Mouse (Mus musculus) bone marrow macrophage, adult 2 months (primary cell): Measurements from ENCODE around the gene Wdr95. TPM values are rescaled to one million over a fixed set of nuclear protein-coding genes. Genes with fewer than 3 reads are reported as not detected.

Source experiments
- H3K27ac ChIP-seq: 2 replicates; pipeline ENCODE4 v1.5.1; 2012; ENCODE audit warnings: low read depth, low read length; ENCODE audit not compliant: insufficient read depth
- H3K4me1 ChIP-seq: 2 replicates; pipeline ENCODE4 v1.6.1; 2012; ENCODE audit warnings: low read length; ENCODE audit not compliant: control insufficient read depth, insufficient read depth
- H3K4me3 ChIP-seq: 2 replicates; pipeline ENCODE4 v1.5.1; 2012; ENCODE audit warnings: mild to moderate bottlenecking, low read length, moderate library complexity; ENCODE audit not compliant: insufficient read depth
- CTCF ChIP-seq: IDR thresholded peaks from 2 replicates; pipeline ENCODE4 v1.5.1; 2012; ENCODE audit warnings: low read depth, mild to moderate bottlenecking, low read length, moderate library complexity
- POLR2A ChIP-seq: IDR thresholded peaks from 2 replicates; pipeline ENCODE4 v1.6.1; 2012; ENCODE audit warnings: mild to moderate bottlenecking, low read depth, low read length, borderline replicate concordance
- polyA plus RNA-seq: library from polyadenylated mRNA; stranded (reverse); fragments of >200 nt; gene quantifications from 2 replicates; pipeline ENCODE4 v1.2.4, GENCODE M21; 2012; ENCODE audit not compliant: missing spikeins, insufficient read depth, insufficient read length

Gene Wdr95
- not detected in 2 replicates for polyA plus RNA-seq

- no peak for TF ChIP-seq CTCF
- no peak for TF ChIP-seq POLR2A
- no peak within 1 kb of the TSS for H3K27ac ChIP-seq
- no peak within 1 kb of the TSS for H3K4me3 ChIP-seq
- no peaks in the 10 kb centered on the region for H3K4me1 ChIP-seq
These were observed at the start of gene Wdr95 for GRCm38 (mm10) chr5:149527999-149528729. Gene Wdr95, plus strand, starts transcription at chr5:149528679.

GRCm38 (mm10) chr5:149481920-149482319 lies 46.6 kb upstream of the Wdr95 start:
- no peak overlapping the region for H3K27ac ChIP-seq
- TF ChIP-seq CTCF = no peak
- TF ChIP-seq POLR2A = no peak
- no peaks in the 10 kb centered on the region for H3K4me1 ChIP-seq
- no peak overlapping the region for H3K4me3 ChIP-seq

DNA sequence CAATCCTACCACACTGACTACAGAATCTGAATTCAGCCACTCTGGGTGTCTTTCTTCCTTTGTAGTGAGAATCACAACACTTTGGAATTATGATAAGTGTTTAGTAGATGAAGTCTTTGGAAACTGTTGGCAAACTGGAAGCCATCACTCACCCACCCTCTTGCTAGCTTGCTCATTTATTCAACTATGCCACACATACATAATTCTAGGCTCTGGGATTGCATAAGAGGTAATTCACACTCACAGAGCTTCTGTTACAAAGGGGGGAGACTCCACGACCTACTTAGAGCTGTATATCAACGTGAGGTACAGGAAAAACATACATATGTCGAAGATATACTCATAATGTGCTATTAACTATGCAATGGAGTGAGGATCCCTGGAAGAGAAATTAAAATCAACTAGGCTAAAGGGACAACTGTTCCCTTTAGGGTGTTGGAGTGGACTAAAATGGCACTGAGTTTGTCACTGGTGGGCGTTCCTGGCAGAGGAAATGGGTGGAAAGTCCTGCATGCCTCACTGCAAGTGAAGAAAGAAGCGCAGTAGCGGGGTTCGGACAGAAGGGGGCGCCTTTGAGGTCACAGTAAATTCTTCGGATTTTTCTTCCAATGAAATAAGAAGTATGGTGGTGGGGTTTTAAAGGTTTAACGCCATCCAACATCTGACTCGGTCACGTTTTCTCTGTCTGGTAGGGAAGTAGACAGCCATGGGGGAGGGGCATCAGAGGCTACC lies 45.0 kb upstream of the Wdr95 start:
- no peak overlapping the region for H3K27ac ChIP-seq
- 0 out of 2 replicates have a peak, but pooled peaks have one; percentile 10 for TF ChIP-seq CTCF
- TF ChIP-seq POLR2A = no peak

GRCm38 (mm10) chr5:149484270-149484669 lies 44.2 kb upstream of the Wdr95 start:
- no peak overlapping the region for H3K4me3 ChIP-seq
- no peaks in the 10 kb centered on the region for H3K4me1 ChIP-seq
- H3K27ac ChIP-seq = no peak overlapping the region
- no peak for TF ChIP-seq CTCF
- TF ChIP-seq POLR2A = no peak

More for the DNA sequence above, 45.0 kb upstream of the Wdr95 start:
- Histone ChIP-seq H3K4me3 (no peak overlapping the region), H3K4me1 (no peaks in the 10 kb centered on the region)

- Histone ChIP-seq H3K4me1 (no peaks in the 10 kb centered on the region), H3K27ac (no peak overlapping the region), H3K4me3 (no peak overlapping the region)
- TF ChIP-seq CTCF (no peak), POLR2A (no peak)
These were observed 43.0 kb upstream of the Wdr95 start for GRCm38 (mm10) chr5:149485447-149485846.

GRCm38 (mm10) chr5:149488360-149489021 lies 40.0 kb upstream of the Wdr95 start:
- TF ChIP-seq POLR2A (no peak), CTCF (no peak)
- Histone ChIP-seq H3K4me3 (no peak overlapping the region), H3K27ac (no peak overlapping the region), H3K4me1 (no peaks in the 10 kb centered on the region)

- Histone ChIP-seq H3K4me1 (no peaks in the 10 kb centered on the region), H3K4me3 (no peak overlapping the region), H3K27ac (no peak overlapping the region)
- no peak for TF ChIP-seq POLR2A
- no peak for TF ChIP-seq CTCF
These were observed 39.3 kb upstream of the Wdr95 start for GRCm38 (mm10) chr5:149489136-149489535.

DNA sequence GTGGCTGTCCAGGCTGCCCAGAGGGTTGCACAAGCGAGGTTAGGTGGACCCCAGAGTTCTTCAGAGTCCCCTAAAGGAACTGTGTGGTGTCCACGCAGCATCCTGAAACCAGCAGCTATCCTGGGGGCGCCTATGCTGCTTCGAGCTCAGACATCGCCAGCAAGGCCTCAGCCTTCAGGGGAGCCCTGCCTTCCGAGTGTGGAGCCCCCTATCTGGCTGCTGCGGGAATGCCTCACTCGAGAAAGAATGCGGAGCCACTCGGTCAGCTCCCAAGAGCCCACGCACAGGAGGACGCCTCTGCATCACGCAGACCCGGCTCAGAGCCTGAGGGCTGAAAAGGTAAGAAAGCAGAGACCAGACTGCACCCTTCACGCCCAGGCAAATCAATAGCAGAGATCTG lies 38.2 kb upstream of the Wdr95 start:
- Histone ChIP-seq H3K4me3 (no peak overlapping the region), H3K4me1 (no peaks in the 10 kb centered on the region), H3K27ac (no peak overlapping the region)
- no peak for TF ChIP-seq CTCF
- TF ChIP-seq POLR2A = no peak

GRCm38 (mm10) chr5:149495655-149496054 lies 32.8 kb upstream of the Wdr95 start:
- no peak for TF ChIP-seq CTCF
- Histone ChIP-seq H3K27ac (no peak overlapping the region), H3K4me3 (no peak overlapping the region), H3K4me1 (no peaks in the 10 kb centered on the region)
